Mouse (Mus musculus) midbrain, embryonic 11.5 days (tissue): ENCODE data around the gene Tep1. TPM values are rescaled to one million over a fixed set of nuclear protein-coding genes. Genes with fewer than 3 reads are reported as not detected.
A peak's percentile ranks its signal among the peaks of the same experiment; 100 is the strongest.
"Not testable (repeated sequence)": the region's sequence is repeated elsewhere in the genome, so short reads cannot be mapped to it uniquely, and the experiment has no call there.

Experiments used
- ATAC-seq: fragments of 200-750 bp; cut with Nextera tagmentation; 2 replicates; pipeline ENCODE4 v1.8.0; 2017; ENCODE audit warnings: moderate TSS enrichment, moderate library complexity; ENCODE audit not compliant: low FRiP score
- DNase-seq: peaks from one replicate; pipeline ENCODE4 v3.0.0; 2015; ENCODE audit warnings: low spot score; ENCODE audit errors: missing footprints
- H3K27ac ChIP-seq: fragments of 300-500 bp; sonication (generic); 2 replicates; pipeline ENCODE4 v1.5.1; 2014; ENCODE audit warnings: low read depth, low read length
- H3K27me3 ChIP-seq: fragments of 300-500 bp; sonication (generic); 2 replicates; pipeline ENCODE4 v1.6.1; 2014; ENCODE audit warnings: mild to moderate bottlenecking, low read length, moderate library complexity, mixed read lengths; ENCODE audit not compliant: control insufficient read depth, insufficient read depth
- H3K36me3 ChIP-seq: fragments of 300-500 bp; sonication (generic); 2 replicates; pipeline ENCODE4 v1.6.1; 2014; ENCODE audit warnings: mild to moderate bottlenecking, low read length, moderate library complexity, mixed read lengths; ENCODE audit not compliant: control insufficient read depth, insufficient read depth
- H3K4me1 ChIP-seq: fragments of 300-500 bp; sonication (generic); 2 replicates; pipeline ENCODE4 v1.6.1; 2014; ENCODE audit warnings: low read length; ENCODE audit not compliant: control insufficient read depth, insufficient read depth
- H3K4me2 ChIP-seq: fragments of 300-500 bp; sonication (generic); 2 replicates; pipeline ENCODE4 v1.6.1; 2014; ENCODE audit warnings: mild to moderate bottlenecking, moderate library complexity
- H3K4me3 ChIP-seq: fragments of 300-500 bp; sonication (generic); 2 replicates; pipeline ENCODE4 v1.5.1; 2014; ENCODE audit warnings: low read depth, low read length
- H3K9ac ChIP-seq: fragments of 300-500 bp; sonication (generic); 2 replicates; pipeline ENCODE4 v1.6.1; 2014; ENCODE audit warnings: low read length
- H3K9me3 ChIP-seq: fragments of 300-500 bp; sonication (generic); 2 replicates; pipeline ENCODE4 v1.6.1; 2016; ENCODE audit warnings: low read length; ENCODE audit not compliant: control insufficient read depth
- WGBS: fragments of 180-500 bp; shearing (Covaris S2); extraction: QIAGEN DNeasy Blood & Tissue Kit; methylation state at CpG from one replicate; pipeline ENCODE4 v1.1.7; 2014; 5-methylcytosine and 5-hydroxymethylcytosine counted together
- polyA plus RNA-seq: library from polyadenylated mRNA; unstranded; fragments of >200 nt; fragmentation: Nextera tagmentation; extraction: Ambion mirVana; gene quantifications from 2 replicates; pipeline ENCODE4 v1.2.1, GENCODE M21; 2014

Gene Tep1
- 4.9 and 5.5 TPM in 2 replicates for polyA plus RNA-seq

- H3K36me3 ChIP-seq: no peaks in the 10 kb centered on the region
- no peaks in the 10 kb centered on the region for H3K4me1 ChIP-seq
- 7% methylated on average over 32 of the region's 32 CpGs for WGBS
- DNase-seq (peak; percentile 96), ATAC-seq (peak; percentile 92)
- H3K4me3 ChIP-seq: peak within 1 kb of the TSS; percentile 48
- H3K27ac ChIP-seq: no peak within 1 kb of the TSS
- H3K27me3 ChIP-seq: no peaks in the 10 kb centered on the region
- peak within 1 kb of the TSS; percentile 68 for H3K4me2 ChIP-seq
- peak within 1 kb of the TSS; percentile 71 for H3K9ac ChIP-seq
- H3K9me3 ChIP-seq: no peaks in the 10 kb centered on the region
Measured at GRCm38 (mm10) chr14:50869889-50870804, at the start of gene Tep1. Tep1 (minus strand) TSS chr14:50870560.

- H3K27ac ChIP-seq: no peak overlapping the region
- no peaks in the 10 kb centered on the region for H3K4me1 ChIP-seq
- H3K9me3 ChIP-seq: no peaks in the 10 kb centered on the region
- peaks cover 19% of the 10 kb centered on the region; the same call in 1 of the 2 replicates for H3K36me3 ChIP-seq
- H3K4me3 ChIP-seq: no peak overlapping the region
- no peaks in the 10 kb centered on the region for H3K27me3 ChIP-seq
- H3K9ac ChIP-seq: no peak overlapping the region
- ATAC-seq (no peak), DNase-seq (no peak)
- no peak overlapping the region for H3K4me2 ChIP-seq
- WGBS: 57% methylated on average over 3 of the region's 3 CpGs
Measured at GRCm38 (mm10) chr14:50911356-50911755, 41.0 kb upstream of the Tep1 start.

- ATAC-seq: no peak
- Histone ChIP-seq H3K4me3 (no peak overlapping the region), H3K9ac (no peak overlapping the region), H3K4me1 (no peaks in the 10 kb centered on the region), H3K4me2 (no peak overlapping the region), H3K36me3 (peaks cover 6% of the 10 kb centered on the region; the same call in 1 of the 2 replicates), H3K27ac (no peak overlapping the region), H3K27me3 (no peaks in the 10 kb centered on the region), H3K9me3 (no peaks in the 10 kb centered on the region)
- 80% methylated on average over 4 of the region's 4 CpGs for WGBS
- no peak for DNase-seq
Measured at GRCm38 (mm10) chr14:50908126-50908525, 37.8 kb upstream of the Tep1 start.

- not testable (repeated sequence) for H3K27me3 ChIP-seq, H3K4me2 ChIP-seq, H3K4me3 ChIP-seq, ATAC-seq, H3K4me1 ChIP-seq, H3K9me3 ChIP-seq, H3K36me3 ChIP-seq, H3K9ac ChIP-seq, H3K27ac ChIP-seq, DNase-seq
Measured at GRCm38 (mm10) chr14:50905327-50905726, 35.0 kb upstream of the Tep1 start.

GRCm38 (mm10) chr14:50904828-50905129, 34.4 kb upstream of the Tep1 start:
- H3K4me3 ChIP-seq: no peak overlapping the region
- no peak for ATAC-seq
- H3K36me3 ChIP-seq: no peaks in the 10 kb centered on the region
- no peak for DNase-seq
- no peak overlapping the region for H3K4me2 ChIP-seq
- H3K9ac ChIP-seq: no peak overlapping the region
- no peak overlapping the region for H3K27ac ChIP-seq
- 78% methylated on average over 4 of the region's 4 CpGs for WGBS
- no peaks in the 10 kb centered on the region for H3K9me3 ChIP-seq
- H3K27me3 ChIP-seq: no peaks in the 10 kb centered on the region
- no peaks in the 10 kb centered on the region for H3K4me1 ChIP-seq

- Histone ChIP-seq H3K27me3 (no peaks in the 10 kb centered on the region), H3K9ac (peak overlapping the region; percentile 57), H3K4me1 (no peaks in the 10 kb centered on the region), H3K27ac (no peak overlapping the region), H3K4me3 (peak overlapping the region; percentile 40), H3K9me3 (no peaks in the 10 kb centered on the region), H3K4me2 (peak overlapping the region; percentile 74), H3K36me3 (no peaks in the 10 kb centered on the region)
- ATAC-seq (peak; percentile 91), DNase-seq (peak; percentile 94)
- WGBS: 3% methylated on average over 26 of the region's 26 CpGs
Measured at GRCm38 (mm10) chr14:50903973-50904827, 33.8 kb upstream of the Tep1 start.

- not testable (repeated sequence) for H3K36me3 ChIP-seq, H3K9ac ChIP-seq, DNase-seq, H3K4me2 ChIP-seq, H3K9me3 ChIP-seq, H3K4me1 ChIP-seq, ATAC-seq, H3K4me3 ChIP-seq, H3K27me3 ChIP-seq, H3K27ac ChIP-seq
- WGBS: 83% methylated on average over 2 of the region's 2 CpGs
Measured at GRCm38 (mm10) chr14:50897992-50898391, 27.6 kb upstream of the Tep1 start.

- H3K27me3 ChIP-seq: no peaks in the 10 kb centered on the region; the same call in none of the 2 replicates
- 44% methylated on average over 7 of the region's 7 CpGs for WGBS
- peak within 1 kb of the TSS; percentile 36 for H3K4me3 ChIP-seq
- peak within 1 kb of the TSS; percentile 56 for H3K9ac ChIP-seq
- H3K9me3 ChIP-seq: no peaks in the 10 kb centered on the region
- H3K4me1 ChIP-seq: peaks cover 5% of the 10 kb centered on the region
- no peak within 1 kb of the TSS for H3K27ac ChIP-seq
- 0 out of 2 replicates have a peak, but pooled peaks have one; percentile 20 for ATAC-seq
- H3K4me2 ChIP-seq: peak within 1 kb of the TSS; percentile 66
- no peak for DNase-seq
- H3K36me3 ChIP-seq: no peaks in the 10 kb centered on the region
Measured at GRCm38 (mm10) chr14:50897374-50897765, 27.0 kb upstream of the Tep1 start, which contains the start of gene Klhl33. Klhl33 (minus strand) TSS chr14:50897507.
